Mouse (Mus musculus) retina, postnatal 7 days (tissue): Measurements from ENCODE around the gene Gm7579.
"Not testable (repeated sequence)": the region's sequence is repeated elsewhere in the genome, so short reads cannot be mapped to it uniquely, and the experiment has no call there.

Source experiments
- DNase-seq: peaks from one replicate; pipeline ENCODE4 v3.0.0-alpha.2; 2012; ENCODE audit warnings: low read depth, low spot score

The Gm7579 gene

GRCm38 (mm10) chr7:142211559-142211958, at the start of gene Gm7579:
Gene Gm7579 (plus strand): TSS chr7:142211859.
- no peak for DNase-seq

DNA sequence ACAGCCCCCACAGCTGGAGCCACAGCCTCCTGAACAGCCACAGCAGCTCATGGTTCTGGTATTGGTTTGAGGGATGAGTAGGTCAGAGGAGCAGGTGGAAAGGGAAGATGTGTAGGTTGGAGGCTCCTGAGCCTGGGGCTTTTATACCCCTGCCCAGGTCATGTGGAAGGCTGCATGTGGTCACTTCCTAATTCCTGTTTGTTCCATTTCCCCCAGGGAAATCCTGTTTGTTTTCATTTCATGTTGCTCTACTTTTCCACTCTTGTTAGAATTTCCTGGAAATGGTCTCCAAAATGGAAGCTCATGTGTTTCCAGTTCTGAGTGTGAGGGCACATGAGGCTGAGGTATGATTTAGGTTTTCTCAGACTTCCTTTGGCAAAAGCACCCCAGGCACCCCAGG, 46.0 kb upstream of the Gm7579 start, which contains the start of gene Gm4553:
Gene Gm4553 (minus strand): TSS at position 101 of the 400 bp plus-strand sequence.
- not testable (repeated sequence) for DNase-seq

GRCm38 (mm10) chr7:142169836-142170235, 41.8 kb upstream of the Gm7579 start:
- DNase-seq: peak; percentile 11

GRCm38 (mm10) chr7:142175905-142176304, 35.8 kb upstream of the Gm7579 start, which contains the start of gene Krtap5-2:
Gene Krtap5-2 (minus strand): TSS chr7:142176005.
- not testable (repeated sequence) for DNase-seq

DNA sequence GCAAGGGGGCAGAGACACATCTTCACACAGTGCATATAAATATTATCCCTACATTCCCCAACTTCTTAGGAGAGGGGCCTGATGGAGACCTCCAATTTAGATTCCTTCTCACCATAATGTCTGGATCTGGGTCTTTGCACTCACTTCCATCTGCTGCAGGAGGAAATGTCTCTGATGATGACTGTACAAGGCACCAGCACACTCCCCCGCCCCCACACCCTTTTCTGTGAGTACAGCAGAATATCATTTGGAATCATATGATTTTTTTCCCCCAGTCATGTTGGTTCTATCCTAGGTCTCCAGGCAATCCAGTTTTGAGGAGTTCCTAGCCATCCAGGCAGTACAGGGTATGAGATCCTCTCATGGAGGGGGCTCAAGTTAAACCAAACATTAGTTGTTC, 33.0 kb upstream of the Gm7579 start:
- DNase-seq: no peak

- no peak for DNase-seq
Observed at GRCm38 (mm10) chr7:142181021-142181420, 30.6 kb upstream of the Gm7579 start.

DNA sequence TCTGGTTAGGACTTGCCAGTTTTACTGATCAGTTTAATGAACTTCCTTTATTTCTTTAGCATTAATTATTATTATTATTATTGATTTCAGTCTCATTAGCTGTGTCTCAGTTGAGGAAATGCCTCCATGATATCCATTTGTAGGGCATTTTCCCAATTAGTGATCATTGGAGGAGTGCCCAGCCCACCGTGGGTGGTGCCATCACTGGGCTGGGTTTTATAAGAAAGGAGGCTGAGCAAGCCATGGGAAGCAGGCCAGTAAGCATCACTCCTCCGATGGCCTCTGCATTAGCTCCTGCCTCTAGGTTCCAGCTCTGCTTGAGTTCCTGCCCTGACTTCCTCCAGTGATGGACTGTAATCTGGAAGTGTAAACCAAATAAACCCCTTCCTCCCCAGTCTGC, 23.5 kb upstream of the Gm7579 start:
- no peak for DNase-seq

DNA sequence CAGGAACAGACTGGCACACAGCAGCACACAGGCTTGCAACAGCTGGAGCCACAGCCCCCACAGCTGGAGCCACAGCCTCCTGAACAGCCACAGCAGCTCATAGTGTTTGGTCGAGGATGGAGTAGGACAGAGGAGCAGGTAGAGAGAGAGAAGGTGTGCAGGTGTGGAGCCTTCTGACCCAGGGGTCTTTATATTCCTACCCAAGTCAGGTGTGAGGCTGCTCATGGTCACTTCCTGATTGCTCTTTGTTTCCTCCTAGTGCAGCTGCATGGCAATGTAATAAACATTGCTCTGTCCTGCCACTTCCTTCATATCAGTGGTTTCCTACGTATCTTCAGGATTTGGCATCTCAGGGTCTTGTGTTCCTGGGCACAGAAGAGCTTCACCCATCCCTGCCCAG, 21.4 kb upstream of the Gm7579 start, which contains the start of gene Gm10153:
Gene Gm10153 (minus strand): TSS at position 101 of the 400 bp plus-strand sequence.
- no peak for DNase-seq

DNA sequence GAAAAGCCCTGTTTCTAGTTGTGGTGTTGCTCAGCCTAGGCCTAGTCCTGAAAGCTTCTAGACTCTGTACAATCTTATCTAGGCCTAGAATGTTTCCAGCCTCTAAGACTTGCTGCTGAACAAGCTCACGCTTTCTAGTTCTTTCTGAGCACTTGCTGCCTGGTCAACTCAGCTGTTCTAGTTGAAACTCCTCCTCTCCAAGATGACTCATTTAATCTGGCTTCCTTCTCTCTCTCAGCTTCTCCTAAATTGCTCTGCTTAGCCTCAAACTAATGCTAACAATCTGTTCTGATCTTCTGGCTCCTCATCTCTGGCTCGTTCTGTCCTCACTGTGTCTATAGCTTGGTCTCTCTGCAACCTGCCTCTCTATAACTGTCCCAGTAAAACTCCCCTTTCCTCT, 12.9 kb upstream of the Gm7579 start:
- no peak for DNase-seq

GRCm38 (mm10) chr7:142201064-142201463, 10.6 kb upstream of the Gm7579 start, which contains the start of gene Krtap5-3:
Gene Krtap5-3 (plus strand): TSS chr7:142201364.
- no peak for DNase-seq

DNA sequence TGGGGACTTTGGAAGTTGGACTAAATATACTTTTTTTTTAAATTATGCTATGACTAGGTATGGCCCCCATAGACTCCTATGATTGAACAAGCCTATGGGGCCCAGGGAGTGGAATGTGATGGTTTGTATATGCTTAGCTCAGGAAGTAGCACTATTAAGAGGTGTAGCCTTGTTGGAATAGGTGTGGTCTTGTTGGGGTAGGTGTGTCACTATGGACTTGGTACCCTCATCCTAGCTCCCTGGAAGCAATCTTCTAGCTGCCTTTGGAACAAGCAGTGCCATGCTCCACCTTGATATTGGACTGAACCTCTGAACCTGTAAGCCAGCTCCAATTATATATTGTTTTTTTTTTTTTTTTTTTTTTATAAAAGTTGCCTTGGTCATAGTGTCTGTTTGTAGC, 6.2 kb upstream of the Gm7579 start:
- DNase-seq: no peak

GRCm38 (mm10) chr7:142206891-142207290, 4.8 kb upstream of the Gm7579 start:
- not testable (repeated sequence) for DNase-seq

DNA sequence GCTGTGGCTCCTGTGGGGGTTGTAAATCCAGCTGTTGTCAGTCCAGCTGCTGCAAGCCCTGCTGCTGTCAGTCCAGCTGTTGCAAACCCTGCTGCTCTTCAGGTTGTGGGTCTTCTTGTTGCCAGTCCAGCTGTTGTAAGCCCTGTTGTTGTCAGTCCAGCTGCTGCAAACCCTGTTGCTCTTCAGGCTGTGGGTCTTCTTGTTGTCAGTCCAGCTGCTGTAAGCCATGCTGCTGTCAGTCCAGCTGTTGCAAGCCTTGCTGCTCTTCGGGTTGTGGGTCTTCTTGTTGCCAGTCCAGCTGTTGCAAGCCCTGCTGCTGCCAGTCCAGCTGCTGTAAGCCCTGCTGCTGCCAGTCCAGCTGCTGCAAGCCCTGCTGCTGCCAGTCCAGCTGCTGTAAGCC, 477 bp downstream of the Gm7579 start:
- not testable (repeated sequence) for DNase-seq

DNA sequence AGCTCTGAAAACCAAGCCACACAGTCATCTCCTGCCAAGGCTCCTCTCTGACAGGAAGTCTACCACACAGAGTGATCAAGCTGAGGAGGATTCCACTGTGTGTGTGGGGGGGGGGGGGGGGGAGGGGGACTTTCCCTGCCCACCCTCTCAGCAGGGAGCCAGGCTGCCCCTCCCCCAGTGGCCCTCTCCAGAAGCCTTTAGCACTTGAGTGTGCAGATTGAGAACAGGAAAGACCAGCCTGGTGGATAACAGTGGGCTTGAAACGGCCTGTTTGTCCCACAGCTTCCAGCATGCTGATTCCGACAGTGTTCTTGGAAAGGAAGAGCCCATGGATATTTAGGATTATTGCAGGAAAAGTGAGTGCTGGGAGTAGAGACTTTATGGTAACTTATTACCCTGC, 12.9 kb downstream of the Gm7579 start:
- DNase-seq: no peak

DNA sequence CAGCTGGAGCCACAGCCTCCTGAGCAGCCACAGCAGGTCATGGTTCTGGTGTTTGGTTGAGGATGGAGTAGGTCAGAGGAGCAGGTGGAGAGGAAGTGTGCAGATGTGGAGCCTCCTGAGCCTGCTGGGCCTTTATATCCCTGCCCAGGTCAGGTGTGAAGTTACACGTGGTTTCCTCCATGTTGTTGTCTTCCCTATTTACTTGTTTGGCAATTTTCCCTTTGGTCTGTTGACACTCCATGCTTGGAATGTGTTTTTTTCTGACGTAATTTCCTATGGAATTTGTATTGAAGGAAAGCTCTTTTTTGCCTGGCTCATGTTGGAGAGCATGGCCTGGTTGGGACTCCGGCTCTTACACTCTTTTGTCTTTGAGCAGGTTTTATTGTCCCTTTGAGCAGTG, 18.2 kb downstream of the Gm7579 start, which contains the start of gene Krtap5-5:
Gene Krtap5-5 (minus strand): TSS at position 101 of the 400 bp plus-strand sequence.
- not testable (repeated sequence) for DNase-seq

DNA sequence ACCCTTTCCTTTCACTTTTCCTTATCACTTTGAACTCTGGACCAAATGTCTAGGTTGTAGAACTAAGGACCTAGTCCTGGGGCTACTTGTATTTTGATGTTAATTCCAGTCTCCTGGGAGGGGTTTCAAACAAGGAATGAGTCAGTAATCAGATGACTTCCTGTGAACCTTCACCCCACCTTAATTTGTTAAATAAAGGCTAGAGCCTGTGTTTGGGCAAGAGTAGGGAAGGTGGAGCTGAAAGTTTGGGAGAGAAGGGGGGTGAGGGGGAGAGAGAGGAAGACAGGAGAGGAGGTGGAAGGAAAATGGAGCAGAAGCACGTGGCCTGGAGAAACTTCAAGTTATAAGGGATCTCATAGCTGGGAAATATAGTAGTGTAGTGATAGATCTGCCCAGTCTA, 19.9 kb downstream of the Gm7579 start:
- DNase-seq: no peak

GRCm38 (mm10) chr7:142240978-142241377, 29.3 kb downstream of the Gm7579 start, which contains the start of gene Gm40460:
Gene Gm40460 (minus strand): TSS chr7:142241078.
- DNase-seq: no peak

GRCm38 (mm10) chr7:142249824-142250223, 38.2 kb downstream of the Gm7579 start:
- DNase-seq: peak; percentile 28

DNA sequence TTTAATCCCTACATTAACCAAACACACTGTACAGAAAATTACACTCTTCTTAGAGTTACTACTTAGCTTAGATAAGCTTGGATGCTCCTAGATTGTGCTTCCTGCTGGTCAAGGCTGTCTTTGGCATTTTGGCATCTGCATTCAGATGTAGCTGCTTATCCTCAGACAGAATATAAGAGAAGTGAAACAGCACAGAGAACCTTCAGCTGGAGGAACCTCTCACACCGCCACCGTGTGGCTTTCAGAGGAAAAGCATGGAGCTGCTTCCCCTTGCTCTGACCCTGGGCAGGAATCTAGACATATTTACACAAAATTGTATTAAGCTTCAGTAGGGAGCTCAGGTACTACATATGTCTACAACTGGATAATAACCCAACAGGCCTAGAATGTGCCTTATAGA, 43.9 kb downstream of the Gm7579 start:
- DNase-seq: peak; percentile 23

- not testable (repeated sequence) for DNase-seq
Observed at GRCm38 (mm10) chr7:142258254-142258653, 46.6 kb downstream of the Gm7579 start, which contains the start of gene Gm2431. Gene Gm2431 (minus strand): TSS chr7:142258354.
